Mouse (Mus musculus) heart, postnatal 10 days (tissue): ENCODE measurements around the gene Rhbg. TPM values are rescaled to one million over a fixed set of nuclear protein-coding genes. Genes with fewer than 3 reads are reported as not detected.

Source experiments
- DNase-seq, 2 experiments: peaks; one replicate each; pipeline ENCODE4 v3.0.0; 2021
- intact Hi-C: fragments of 180-260 bp; cut with DNase I; formaldehyde crosslinking; loops from one replicate; pipeline ENCODE4 v1.15.1; 2025
- total RNA-seq, 2 experiments: library from RNA; stranded (reverse); gene quantifications; 2 replicates each; pipeline ENCODE4 v1.2.3; 2021

The Rhbg gene
- total RNA-seq, 2 experiments from 2014 or later, result not detected

DNA sequence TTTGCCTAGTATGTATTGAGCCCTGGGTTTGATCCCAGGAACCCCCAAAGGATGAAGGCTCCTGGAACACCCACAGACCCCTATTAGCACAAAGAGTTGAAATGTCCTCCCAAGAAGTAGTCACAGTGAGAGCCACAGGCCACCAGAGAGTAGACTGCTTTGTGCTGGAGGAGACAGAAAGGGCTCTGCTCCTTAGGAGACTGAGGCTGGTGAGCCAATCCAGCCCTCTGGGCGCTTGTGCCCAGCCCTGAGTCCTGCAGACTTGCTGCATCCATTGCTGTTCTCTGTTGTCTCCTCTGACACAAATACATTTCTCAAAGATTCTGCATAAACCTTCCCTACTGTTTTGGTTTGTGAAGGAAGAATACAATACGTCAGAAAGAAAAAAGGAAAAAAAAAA, 43.6 kb downstream of the Rhbg start:
- intact Hi-C loops, result no loop called here
- DNase-seq, result no peak

DNA sequence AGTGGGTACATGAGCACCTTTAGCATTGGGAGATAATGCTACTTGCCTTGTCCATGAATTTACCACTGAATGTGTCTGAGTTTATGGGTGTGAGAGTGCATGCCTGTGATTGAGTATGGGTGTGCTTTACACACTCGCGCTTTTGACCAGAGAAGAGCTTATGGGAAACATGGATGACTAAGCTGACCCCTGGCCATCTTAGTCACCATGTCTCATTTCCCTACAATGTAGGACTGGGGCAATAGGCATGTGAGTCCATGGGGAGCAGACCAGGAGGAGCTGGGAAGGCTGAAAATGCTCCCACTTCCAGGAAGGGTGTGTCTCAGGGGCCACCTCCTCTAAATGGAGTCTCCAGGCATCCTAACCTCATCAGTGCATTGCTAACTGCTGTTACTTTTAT, 44.4 kb downstream of the Rhbg start:
- no peak for DNase-seq
- intact Hi-C loops, result no loop called here

DNA sequence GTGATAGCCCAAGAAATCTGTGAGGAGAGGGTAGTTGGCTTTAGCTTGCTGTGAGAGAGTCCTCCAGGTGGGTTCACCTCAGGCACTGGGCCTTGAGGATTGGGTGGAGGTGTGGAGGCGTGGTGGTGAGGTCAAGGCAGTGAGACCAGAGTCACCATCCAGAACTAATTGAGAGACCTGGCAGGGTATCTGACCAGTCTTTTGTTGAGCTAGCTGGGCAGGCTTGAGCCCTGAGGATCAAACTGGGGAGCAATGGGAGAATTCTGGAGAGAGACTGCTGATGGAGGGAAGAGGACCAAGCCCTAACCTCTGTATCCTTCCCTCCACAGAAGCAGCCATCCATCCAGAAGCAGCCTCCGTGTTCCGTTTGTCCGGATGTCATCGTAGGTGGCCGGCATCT, 45.2 kb downstream of the Rhbg start:
- DNase-seq, result no peak
- intact Hi-C loops, result no loop called here

DNA sequence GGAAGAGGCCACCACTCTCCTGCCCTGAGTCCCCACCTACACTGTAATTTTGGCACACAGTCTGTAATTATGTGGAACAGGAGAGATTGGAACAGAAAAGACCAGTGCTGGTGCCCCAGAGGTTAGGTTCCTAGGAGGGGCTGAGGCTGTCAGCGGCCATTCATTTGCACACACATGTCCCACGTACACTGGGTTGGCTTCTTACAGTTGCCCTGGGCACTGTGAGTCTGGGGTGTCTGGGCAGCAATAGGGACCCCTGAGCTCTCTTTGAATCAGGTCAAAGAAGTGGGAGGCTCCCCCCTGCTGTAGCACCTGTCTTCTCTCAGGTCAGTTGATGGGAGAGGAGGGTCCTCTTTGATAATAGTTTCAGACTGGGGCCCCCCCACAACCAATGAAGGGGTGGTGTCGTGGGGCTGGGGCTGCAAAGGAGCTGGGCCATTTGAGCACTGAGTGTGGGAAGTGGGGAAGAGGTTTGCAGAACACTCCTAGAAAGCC, 46.2 kb downstream of the Rhbg start:
- DNase-seq, result no peak
- intact Hi-C loops, result no loop called here

DNA sequence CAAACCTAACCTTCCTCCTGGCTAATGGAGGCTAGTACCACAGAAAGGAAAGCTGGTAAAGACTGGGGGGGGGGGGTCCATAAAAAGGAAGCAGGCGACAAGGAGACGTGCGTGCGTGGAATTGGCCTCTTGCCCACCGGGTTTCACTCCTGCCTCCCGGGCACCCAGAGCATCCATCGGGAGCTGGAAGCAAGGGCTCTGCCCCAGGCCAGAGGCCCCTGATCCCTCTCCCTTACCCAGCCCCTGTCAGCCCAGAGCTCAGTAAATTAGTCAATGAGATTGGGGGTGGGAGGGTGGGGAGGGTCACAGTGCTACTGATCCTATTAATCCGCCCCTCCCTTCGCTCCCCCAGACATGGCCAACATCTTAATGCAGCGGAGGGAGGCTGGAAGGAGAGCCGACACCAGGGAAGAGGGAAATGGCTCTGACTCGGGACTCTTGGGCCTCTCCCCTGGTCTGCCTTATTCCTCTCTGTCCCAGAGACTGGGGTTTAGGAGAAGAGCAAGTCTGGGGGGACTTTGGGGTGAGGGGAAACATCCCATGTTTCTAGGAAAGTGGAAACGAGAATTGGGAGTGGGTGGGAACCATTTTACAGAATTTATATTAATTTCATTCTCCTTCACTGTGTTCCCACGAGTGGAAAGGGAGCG, 46.9 kb downstream of the Rhbg start:
- no peak for DNase-seq
- intact Hi-C loops, result no loop called here

DNA sequence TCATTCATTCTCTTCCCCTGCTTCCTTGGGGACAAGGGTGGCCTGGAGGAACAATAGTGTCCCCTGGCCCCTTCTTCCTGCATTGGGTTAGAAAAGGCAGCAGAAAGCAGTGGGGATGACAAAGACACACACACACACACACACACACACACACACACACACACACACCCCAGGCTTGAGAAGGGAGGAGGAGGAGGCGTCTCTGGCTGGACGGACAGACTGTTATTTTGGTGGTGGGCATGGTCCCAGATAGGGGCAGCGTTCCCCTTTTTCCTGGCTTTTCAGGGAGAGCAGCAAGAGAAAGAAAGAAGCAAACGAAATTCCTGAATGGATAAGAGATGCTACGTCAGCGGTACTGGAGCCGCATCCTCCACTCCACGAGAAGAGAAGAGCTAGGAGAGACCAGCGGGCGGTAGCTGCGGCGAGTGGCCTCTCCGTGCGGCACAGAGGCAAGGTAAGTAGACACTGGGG, 47.6 kb downstream of the Rhbg start:
- no peak for DNase-seq
- intact Hi-C loops, result no loop called here

DNA sequence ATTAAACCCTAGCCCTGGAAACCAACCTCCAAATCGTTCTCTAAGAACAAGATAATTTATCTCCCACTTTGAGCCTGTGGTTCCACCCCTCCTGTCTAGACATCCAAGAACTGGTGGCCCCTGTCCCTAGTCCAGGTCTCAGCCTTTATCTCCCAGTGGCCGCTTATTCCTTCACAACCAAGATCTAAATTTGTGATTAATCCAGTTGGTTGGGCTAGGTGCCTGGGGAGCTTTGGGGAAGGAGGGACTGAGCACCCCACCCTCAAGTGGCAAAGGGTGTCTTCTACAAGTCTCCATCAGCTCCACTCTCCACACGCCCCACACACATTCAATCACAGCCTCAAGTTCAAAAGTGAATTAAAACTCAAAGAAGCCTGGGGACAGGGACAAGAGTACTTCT, 48.0 kb downstream of the Rhbg start:
- intact Hi-C loops, result no loop called here

DNA sequence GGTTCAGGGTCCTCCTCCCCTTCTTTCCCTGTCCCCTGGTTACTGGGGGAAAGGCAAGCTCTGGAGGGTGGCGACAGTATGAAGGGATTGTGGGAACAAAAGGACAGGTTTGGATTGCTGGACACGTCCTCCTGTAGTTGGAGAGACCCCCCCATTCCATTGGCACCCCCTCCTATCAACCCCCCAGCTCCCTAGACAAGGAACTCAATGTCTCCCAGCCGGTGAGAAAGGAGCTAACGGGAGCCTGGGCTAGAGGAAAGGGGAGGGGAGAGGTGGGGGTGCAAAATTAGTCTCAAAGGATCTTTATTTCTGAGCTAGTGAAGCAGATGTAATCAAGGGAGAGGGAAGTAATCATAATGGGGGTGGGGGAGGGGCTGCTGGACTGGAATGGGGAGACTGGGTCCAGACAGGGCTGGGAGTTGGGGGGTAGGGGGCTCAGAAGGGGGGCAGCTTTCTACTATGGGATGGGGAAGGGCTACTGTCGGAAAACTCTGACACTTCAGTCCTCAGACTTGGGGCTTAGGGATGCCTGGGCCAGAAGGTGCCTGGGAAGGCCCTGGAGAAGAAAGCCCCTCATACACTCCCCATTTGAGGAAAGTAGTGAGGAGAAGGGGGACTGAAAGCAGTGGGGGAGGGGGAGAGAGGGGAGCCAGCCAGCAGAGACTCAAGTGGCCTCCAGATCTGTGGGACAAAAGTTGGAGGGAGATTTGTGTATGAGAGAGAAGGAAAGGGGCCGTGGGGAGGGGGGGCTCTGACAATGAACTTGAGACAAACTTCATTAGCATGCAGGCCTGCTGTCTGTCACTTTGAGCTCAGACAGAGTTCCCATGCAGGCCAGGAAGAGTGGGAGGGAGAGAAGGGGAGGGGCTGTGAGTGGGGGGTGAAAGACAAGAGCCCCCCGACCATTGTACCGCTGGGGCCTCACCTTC, 48.7 kb downstream of the Rhbg start:
- DNase-seq, result no peak
- intact Hi-C loops, result no loop called here

More for the DNA sequence above, 48.0 kb downstream of the Rhbg start:
- DNase-seq, result no peak

DNA sequence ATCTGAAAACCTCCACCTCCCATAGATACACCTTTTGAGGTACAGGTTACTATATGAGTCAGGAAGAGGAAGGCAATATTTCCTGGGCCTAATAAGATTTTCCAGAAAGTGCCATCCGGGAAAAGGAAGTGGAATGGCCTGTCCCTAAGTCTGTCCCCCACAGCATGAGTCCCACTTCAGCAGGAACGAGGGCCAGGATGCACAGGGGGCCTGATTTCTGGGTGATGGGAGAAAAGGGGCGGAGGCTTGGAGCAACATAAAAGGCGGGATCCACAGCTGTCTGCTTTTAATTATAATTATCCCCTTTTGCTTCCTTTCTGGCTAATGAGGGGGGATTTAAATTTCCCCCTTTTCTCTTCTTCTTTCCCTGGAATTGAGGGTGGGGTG, 49.3 kb downstream of the Rhbg start:
- intact Hi-C loops, result no loop called here
- no peak for DNase-seq

DNA sequence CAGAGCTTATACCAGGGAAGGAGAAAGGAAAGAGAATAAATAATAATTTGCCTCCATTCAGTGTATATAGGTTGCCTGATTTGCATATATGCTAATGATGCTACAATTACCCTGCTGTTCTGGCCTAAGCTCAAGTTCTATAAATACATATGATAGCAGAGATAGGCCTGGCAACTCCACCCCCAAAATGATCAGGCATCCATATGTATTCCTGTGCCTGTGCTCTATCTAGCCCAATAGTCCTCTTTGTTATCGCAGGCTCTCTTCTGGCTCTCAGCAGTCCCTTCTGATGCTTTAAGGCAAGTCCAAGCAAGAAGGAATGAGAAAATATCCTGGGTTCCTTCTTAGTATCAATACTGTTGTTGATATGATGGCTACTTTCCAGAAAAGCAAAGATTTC, 49.8 kb downstream of the Rhbg start:
- DNase-seq, result no peak
- intact Hi-C loops, result no loop called here

DNA sequence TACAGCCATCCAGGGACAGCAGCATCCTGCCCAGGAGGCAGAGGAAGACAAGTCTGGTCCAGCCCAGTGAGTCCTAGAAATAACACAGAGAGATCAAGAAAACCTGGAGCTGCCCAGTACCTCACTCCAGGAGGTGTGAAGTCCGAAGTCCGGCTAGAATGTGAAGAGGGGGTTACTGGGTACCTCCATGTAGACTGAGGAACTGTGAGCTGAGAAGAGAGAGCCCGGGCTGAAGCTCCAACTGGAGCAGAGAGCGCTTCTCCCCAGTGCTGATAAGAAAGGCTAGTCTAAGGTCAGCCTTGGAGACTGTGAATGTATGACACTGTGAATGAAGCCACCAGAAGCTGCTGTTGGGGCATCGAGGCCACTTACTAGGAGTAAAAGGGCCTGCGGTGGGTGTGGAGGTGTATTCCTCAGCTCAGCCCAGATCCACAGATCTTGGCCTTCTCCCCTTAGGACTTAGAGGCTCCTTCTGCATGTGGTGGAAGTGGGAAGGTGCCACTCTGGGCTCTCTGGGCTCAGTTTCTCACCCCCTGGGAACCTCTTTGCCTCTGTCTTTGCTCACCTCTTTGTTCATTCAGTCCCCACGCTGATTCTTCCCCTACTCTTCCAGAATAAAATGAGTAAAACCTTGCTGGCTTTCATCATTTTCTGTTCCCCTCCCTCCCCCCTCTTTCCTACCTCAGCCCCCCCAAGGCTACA, 50.4 kb downstream of the Rhbg start:
- intact Hi-C loops, result no loop called here
- no peak for DNase-seq

DNA sequence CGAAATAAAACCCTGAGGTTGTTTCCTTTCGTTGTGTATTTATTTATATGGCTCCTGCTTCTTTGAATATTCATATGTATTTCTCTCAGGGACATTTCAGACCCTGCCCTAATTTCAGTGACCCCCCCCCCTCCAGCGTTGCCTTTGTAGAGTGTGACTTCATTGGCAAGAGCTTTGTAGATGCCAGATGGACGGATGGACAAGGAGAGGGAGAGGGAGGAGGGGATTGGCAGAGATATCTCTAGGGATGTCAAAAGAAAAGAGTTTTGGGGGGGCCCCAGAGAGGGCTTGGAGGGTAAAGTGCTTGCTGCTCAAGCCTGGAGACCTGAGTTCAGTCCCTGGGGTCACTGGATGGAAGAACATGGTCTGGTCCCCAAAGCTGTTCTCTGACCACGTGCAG, 51.1 kb downstream of the Rhbg start:
- intact Hi-C loops, result no loop called here
- no peak for DNase-seq

DNA sequence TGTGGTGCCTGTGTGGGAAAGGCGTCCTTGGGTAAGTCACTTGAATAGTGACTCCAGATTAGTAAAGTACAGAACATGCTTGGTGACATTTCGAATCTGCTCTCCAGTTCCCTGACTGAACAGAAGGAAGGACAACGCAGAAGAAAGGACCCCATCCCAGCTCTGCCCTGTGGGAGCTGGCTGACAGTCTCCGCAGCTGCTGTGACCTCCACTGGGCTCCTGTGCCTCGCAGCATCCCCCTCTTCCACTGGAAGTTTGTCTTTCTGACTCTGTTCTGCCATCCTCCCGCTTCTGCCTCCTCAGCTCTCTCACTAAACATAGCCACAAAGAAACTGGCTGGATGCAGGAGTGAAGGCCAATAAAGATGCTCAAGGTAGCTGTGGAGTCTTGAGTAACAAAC, 51.5 kb downstream of the Rhbg start:
- DNase-seq, result no peak
- intact Hi-C loops, result no loop called here

DNA sequence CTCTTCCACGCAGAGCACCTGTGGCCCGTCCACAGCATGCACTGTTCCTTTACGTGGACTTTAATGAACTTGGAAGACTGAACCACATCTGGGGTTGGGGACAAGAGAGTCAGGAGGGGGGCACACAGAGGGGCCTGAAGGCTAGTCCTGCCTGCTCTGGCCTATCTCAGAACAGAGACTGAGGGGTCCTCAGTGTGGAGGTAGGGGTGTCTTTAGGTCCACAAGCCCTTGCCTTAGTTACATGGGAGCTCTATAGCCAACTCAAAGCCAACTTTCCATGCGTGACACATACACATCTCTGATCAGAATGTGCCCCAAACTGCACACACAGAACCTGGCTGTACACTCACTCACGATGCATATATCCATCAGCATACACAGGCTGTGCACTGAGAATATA, 52.9 kb downstream of the Rhbg start:
- intact Hi-C loops, result no loop called here
- no peak for DNase-seq

DNA sequence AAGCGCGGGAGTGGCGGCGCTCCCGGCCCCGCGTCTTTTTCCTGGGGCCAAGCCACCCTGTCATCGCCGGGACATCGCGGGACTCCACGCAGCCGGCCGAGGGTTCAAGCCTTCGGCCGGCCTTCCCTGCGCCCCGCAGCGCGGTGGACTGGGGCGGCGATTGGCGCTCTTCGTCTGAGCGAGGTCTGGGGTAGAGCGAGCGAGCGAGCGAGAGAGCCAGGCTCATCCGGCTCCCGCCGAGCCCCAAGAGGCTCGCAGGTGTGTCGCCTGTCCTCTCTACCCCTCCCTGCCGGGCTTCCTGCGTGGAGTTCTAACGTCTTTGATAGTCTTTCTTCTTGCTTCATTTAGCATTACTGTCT, 53.6 kb downstream of the Rhbg start:
- intact Hi-C loops, result no loop called here
- DNase-seq, result no peak

DNA sequence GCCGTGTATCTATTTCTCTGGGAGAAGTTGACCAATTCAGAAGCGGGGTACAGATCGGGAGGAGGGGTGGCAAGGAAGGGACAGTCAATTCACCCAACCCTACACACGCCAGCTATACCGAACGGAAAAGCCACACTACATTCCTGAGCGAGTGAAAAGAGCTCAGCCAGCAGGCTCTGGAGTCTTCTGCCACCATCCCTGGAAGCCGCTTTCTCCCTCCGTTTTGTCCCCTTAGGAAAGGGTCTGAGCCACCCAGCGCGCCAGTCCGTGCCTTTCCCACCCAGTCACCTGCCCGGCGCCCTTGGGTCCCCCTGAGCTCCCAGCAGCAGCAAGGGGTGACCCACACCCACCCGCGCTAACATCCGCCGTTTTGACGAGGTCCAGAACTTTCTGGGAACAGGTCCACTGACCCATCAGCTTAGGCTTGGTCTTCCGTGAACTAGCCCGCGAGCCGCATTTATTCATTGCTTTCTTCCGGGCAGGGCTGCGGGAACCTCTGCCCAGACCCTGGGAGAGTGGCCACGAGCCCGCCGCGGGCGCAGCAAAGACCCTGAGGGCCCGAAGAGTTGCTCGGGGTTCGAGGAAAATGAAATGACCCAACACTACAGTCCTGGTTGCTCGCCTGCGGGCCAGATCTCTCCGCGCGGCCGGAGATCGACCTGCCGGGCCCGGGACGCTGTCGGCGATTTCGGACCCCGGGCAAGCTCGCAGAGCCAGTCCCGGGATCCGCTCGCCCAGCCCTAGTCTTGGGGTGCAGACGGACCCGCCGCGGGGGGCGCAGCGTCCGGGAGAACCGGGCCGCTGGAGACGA, 54.1 kb downstream of the Rhbg start:
- no peak for DNase-seq

DNA sequence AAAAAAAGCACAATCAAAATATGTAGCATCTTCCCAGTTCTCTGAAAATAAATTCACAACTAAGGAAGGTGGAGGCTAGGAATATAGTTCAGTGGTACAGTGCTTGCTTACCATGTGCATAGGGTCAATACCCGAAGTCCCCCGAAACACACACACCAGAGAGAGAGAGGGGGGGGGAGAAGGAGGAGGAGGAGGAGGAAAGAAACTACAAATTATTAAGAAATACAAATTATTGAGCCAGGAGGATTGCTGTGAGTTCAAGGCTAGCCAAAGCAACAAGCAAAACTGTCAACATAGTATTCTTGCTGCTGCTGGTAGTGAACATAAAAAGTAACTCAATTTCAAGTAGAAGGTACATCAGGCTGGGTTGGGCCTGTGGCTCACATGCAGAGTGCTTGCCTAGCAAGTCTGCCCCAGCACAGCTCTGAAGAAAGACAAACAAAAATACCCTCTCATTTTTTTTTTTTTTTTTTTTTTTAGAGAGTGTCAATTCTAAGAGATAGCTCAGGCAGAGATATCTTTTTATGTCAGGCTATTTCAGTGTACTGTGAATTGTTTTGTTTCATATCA, 54.9 kb downstream of the Rhbg start:
- no peak for DNase-seq
- intact Hi-C loops, result no loop called here

More for the DNA sequence above, 54.1 kb downstream of the Rhbg start:
- intact Hi-C loops, result no loop called here

DNA sequence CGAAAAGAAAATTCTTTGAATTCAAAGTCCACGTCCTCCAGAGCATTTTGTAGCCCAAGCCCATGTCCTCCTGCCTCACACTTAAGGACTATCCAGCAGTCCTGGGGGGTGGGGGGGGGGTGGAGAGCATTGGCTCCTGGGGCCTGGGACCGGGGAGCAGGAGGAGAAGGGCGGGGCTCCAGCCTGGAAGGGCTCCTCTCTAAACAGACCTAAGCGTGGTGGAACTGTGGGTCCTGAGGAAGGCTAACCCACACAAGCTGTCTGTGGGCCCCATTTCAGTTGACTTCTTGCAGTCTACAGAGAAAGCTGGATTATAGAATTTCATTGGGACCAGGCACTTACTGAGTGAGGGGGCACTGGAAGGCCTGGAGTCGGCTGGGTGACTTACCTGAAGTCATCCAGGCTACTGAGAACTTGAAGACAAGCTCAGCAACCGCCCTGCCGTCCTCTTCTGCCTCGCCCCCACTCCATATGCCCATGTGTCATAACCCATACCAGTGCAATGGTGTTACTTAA, 55.9 kb downstream of the Rhbg start:
- intact Hi-C loops, result no loop called here
- DNase-seq, result no peak

DNA sequence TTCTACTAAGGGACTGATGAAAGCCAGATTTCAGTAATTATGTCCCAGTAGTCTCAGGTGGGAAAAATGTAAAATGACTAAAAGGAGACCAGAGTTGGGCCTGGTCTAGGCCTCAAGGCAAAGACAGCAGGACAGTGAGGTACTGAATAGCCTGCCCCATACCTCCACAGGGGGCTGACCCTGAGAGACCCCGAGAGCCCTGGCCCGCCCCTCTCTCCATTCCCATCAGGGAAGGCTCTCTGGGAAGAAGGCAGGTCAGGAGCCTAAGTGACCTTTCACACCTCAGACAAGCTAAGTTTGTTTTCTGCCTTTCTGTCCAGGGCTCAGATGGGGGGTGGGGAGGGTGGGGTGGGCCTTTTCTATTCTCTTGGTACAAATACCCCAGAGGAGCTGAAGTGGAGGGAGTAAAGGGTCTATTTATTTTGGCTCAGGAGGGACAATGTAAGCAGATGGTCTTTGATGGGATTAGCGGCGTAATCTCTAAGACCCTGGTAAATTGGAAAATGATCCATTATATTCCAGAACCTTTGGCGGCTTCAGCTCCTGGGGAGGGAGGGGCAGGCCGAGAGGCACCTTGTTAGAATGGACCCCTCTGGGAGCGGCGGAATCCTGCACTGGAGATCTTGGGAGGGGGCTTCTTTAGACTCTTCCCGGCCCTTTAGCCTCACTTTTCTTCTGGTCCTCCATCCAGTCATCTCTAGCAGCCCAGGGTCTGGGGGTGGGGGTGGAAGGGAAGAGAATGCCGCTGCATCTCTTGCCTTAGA, 56.6 kb downstream of the Rhbg start:
- no peak for DNase-seq
- intact Hi-C loops, result no loop called here
